Mouse (Mus musculus): ENCODE data around the gene Gm20807.
"Not testable (repeated sequence)": the region's sequence is repeated elsewhere in the genome, so short reads cannot be mapped to it uniquely, and the experiment has no call there.

The Gm20807 gene

GRCm38 (mm10) chrY:13042591-13042990 lies at the start of gene Gm20807:
TSS of gene Gm20807 (plus strand) at chrY:13042891.
- DNase-seq, result not testable (repeated sequence)
